Mouse (Mus musculus): ENCODE data around the gene Hap1. TPM values are rescaled to one million over a fixed set of nuclear protein-coding genes. Genes with fewer than 3 reads are reported as not detected.

The Hap1 gene
- 15.5 and 16.7 TPM in 2 replicates for polyA plus RNA-seq (2015; fragmentation: Nextera tagmentation; extraction: Ambion mirVana)

GRCm38 (mm10) chr11:100355972-100356818 lies at the start of gene Hap1:
Gene Hap1, minus strand, starts transcription at chr11:100356128.
- H3K9ac ChIP-seq = peak within 1 kb of the TSS; percentile 33; the same call in 1 of the 2 replicates
- no peaks in the 10 kb centered on the region for H3K36me3 ChIP-seq
- peak within 1 kb of the TSS; percentile 60 for H3K4me3 ChIP-seq (replicated peaks)
- peak within 1 kb of the TSS; percentile 99 for H3K4me2 ChIP-seq
- H3K4me1 ChIP-seq = 0 out of 2 replicates have a peak, but pooled peaks cover 10% of the 10 kb centered on the region
- H3K27ac ChIP-seq = no peak within 1 kb of the TSS
- no peaks in the 10 kb centered on the region for H3K9me3 ChIP-seq
- peaks cover 28% of the 10 kb centered on the region for H3K27me3 ChIP-seq (replicated peaks)
- WGBS = 2% methylated on average over 49 of the region's 49 CpGs
- ATAC-seq (ENCODE audit: insufficient read depth, low FRiP score, low read depth) = peak; percentile 65; the same call in 1 of the 2 replicates

- H3K27me3 ChIP-seq (replicated peaks) = no peaks in the 10 kb centered on the region
- no peak overlapping the region for H3K9ac ChIP-seq
- no peak for ATAC-seq (ENCODE audit: insufficient read depth, low FRiP score, low read depth)
- no peaks in the 10 kb centered on the region for H3K9me3 ChIP-seq
- WGBS = 87% methylated on average over 3 of the region's 3 CpGs
- no peak overlapping the region for H3K4me3 ChIP-seq (replicated peaks)
- no peak overlapping the region for H3K27ac ChIP-seq
- peaks cover 28% of the 10 kb centered on the region for H3K4me1 ChIP-seq
- peaks cover 6% of the 10 kb centered on the region for H3K36me3 ChIP-seq
- H3K4me2 ChIP-seq = no peak overlapping the region
Observed at GRCm38 (mm10) chr11:100404456-100405074, 48.6 kb upstream of the Hap1 start.

- Histone ChIP-seq H3K27me3 (replicated peaks) (no peaks in the 10 kb centered on the region), H3K9ac (no peak overlapping the region), H3K9me3 (no peaks in the 10 kb centered on the region), H3K4me2 (no peak overlapping the region), H3K4me1 (peaks cover 33% of the 10 kb centered on the region), H3K4me3 (replicated peaks) (no peak overlapping the region), H3K36me3 (no peaks in the 10 kb centered on the region), H3K27ac (peak overlapping the region; percentile 84)
- no peak for ATAC-seq (ENCODE audit: insufficient read depth, low FRiP score, low read depth)
- 33% methylated on average over 10 of the region's 10 CpGs for WGBS
Observed at GRCm38 (mm10) chr11:100403445-100404134, 47.7 kb upstream of the Hap1 start.

- ATAC-seq (ENCODE audit: insufficient read depth, low FRiP score, low read depth) = peak; percentile 70
- H3K27me3 ChIP-seq (replicated peaks) = no peaks in the 10 kb centered on the region
- H3K36me3 ChIP-seq = no peaks in the 10 kb centered on the region
- no peak overlapping the region for H3K4me3 ChIP-seq (replicated peaks)
- H3K27ac ChIP-seq = peak overlapping the region; percentile 84
- 44% methylated on average over 2 of the region's 2 CpGs for WGBS
- peak overlapping the region; percentile 19 for H3K4me2 ChIP-seq
- no peak overlapping the region for H3K9ac ChIP-seq
- no peaks in the 10 kb centered on the region for H3K9me3 ChIP-seq
- peaks cover 40% of the 10 kb centered on the region for H3K4me1 ChIP-seq
Observed at GRCm38 (mm10) chr11:100402682-100403081, 46.8 kb upstream of the Hap1 start.

- Histone ChIP-seq H3K36me3 (no peaks in the 10 kb centered on the region), H3K4me2 (peak overlapping the region; percentile 19), H3K27me3 (replicated peaks) (no peaks in the 10 kb centered on the region), H3K27ac (peak overlapping the region; percentile 84), H3K9ac (no peak overlapping the region), H3K4me1 (peaks cover 41% of the 10 kb centered on the region), H3K9me3 (no peaks in the 10 kb centered on the region), H3K4me3 (replicated peaks) (no peak overlapping the region)
- no peak for ATAC-seq (ENCODE audit: insufficient read depth, low FRiP score, low read depth)
- WGBS = 28% methylated on average over 6 of the region's 6 CpGs
Observed at GRCm38 (mm10) chr11:100402240-100402639, 46.3 kb upstream of the Hap1 start.

GRCm38 (mm10) chr11:100400842-100401241 lies 44.9 kb upstream of the Hap1 start:
- H3K4me2 ChIP-seq = no peak overlapping the region
- H3K4me3 ChIP-seq (replicated peaks) = no peak overlapping the region
- H3K9ac ChIP-seq = no peak overlapping the region
- ATAC-seq (ENCODE audit: insufficient read depth, low FRiP score, low read depth) = no peak
- H3K4me1 ChIP-seq = peaks cover 52% of the 10 kb centered on the region
- H3K9me3 ChIP-seq = no peaks in the 10 kb centered on the region
- no peak overlapping the region for H3K27ac ChIP-seq
- no peaks in the 10 kb centered on the region for H3K36me3 ChIP-seq
- H3K27me3 ChIP-seq (replicated peaks) = no peaks in the 10 kb centered on the region
- WGBS = 73% methylated on average over 6 of the region's 6 CpGs

GRCm38 (mm10) chr11:100399727-100400538 lies 44.0 kb upstream of the Hap1 start:
- no peak for ATAC-seq (ENCODE audit: insufficient read depth, low FRiP score, low read depth)
- H3K9me3 ChIP-seq = no peaks in the 10 kb centered on the region
- no peak overlapping the region for H3K4me2 ChIP-seq
- 68% methylated on average over 12 of the region's 12 CpGs for WGBS
- peaks cover 61% of the 10 kb centered on the region for H3K4me1 ChIP-seq
- peak overlapping the region; percentile 42; the same call in 1 of the 2 replicates for H3K27ac ChIP-seq
- H3K27me3 ChIP-seq (replicated peaks) = no peaks in the 10 kb centered on the region
- H3K9ac ChIP-seq = no peak overlapping the region
- no peak overlapping the region for H3K4me3 ChIP-seq (replicated peaks)
- H3K36me3 ChIP-seq = no peaks in the 10 kb centered on the region

GRCm38 (mm10) chr11:100399320-100399719 lies 43.4 kb upstream of the Hap1 start:
- Histone ChIP-seq H3K4me3 (replicated peaks) (no peak overlapping the region), H3K36me3 (no peaks in the 10 kb centered on the region), H3K9ac (no peak overlapping the region), H3K4me2 (no peak overlapping the region), H3K27me3 (replicated peaks) (no peaks in the 10 kb centered on the region), H3K4me1 (peaks cover 67% of the 10 kb centered on the region), H3K27ac (peak overlapping the region; percentile 40; the same call in 1 of the 2 replicates), H3K9me3 (no peaks in the 10 kb centered on the region)
- WGBS = 63% methylated on average over 9 of the region's 9 CpGs
- no peak for ATAC-seq (ENCODE audit: insufficient read depth, low FRiP score, low read depth)

GRCm38 (mm10) chr11:100398517-100398916 lies 42.6 kb upstream of the Hap1 start:
- Histone ChIP-seq H3K9ac (no peak overlapping the region), H3K27ac (peak overlapping the region; percentile 78), H3K4me2 (peak overlapping the region; percentile 47; the same call in 1 of the 2 replicates), H3K36me3 (no peaks in the 10 kb centered on the region), H3K4me1 (peaks cover 72% of the 10 kb centered on the region), H3K4me3 (replicated peaks) (no peak overlapping the region), H3K27me3 (replicated peaks) (no peaks in the 10 kb centered on the region), H3K9me3 (no peaks in the 10 kb centered on the region)
- no peak for ATAC-seq (ENCODE audit: insufficient read depth, low FRiP score, low read depth)
- WGBS = 86% methylated on average over 7 of the region's 7 CpGs

GRCm38 (mm10) chr11:100397600-100398389 lies 41.9 kb upstream of the Hap1 start, which contains the start of gene Jup:
Gene Jup, minus strand, starts transcription at chr11:100397763.
- 1% methylated on average over 37 of the region's 37 CpGs for WGBS

More at GRCm38 (mm10) chr11:100397600-100398389, 41.9 kb upstream of the Hap1 start, which contains the start of gene Jup:
- Histone ChIP-seq H3K4me2 (peak within 1 kb of the TSS; percentile 77), H3K4me3 (replicated peaks) (peak within 1 kb of the TSS; percentile 89), H3K27me3 (replicated peaks) (no peaks in the 10 kb centered on the region), H3K36me3 (no peaks in the 10 kb centered on the region), H3K9me3 (no peaks in the 10 kb centered on the region), H3K4me1 (peaks cover 71% of the 10 kb centered on the region), H3K9ac (peak within 1 kb of the TSS; percentile 88), H3K27ac (peak within 1 kb of the TSS; percentile 97)
- ATAC-seq (ENCODE audit: insufficient read depth, low FRiP score, low read depth) = peak; percentile 97

All from stomach, embryonic 15.5 days (tissue).